Mouse (Mus musculus): ENCODE data around the gene Gpr4. TPM values are rescaled to one million over a fixed set of nuclear protein-coding genes. Genes with fewer than 3 reads are reported as not detected.

Gene Gpr4
- polyA plus RNA-seq, 1 experiment from 2014 or later, result 1.6 TPM

DNA sequence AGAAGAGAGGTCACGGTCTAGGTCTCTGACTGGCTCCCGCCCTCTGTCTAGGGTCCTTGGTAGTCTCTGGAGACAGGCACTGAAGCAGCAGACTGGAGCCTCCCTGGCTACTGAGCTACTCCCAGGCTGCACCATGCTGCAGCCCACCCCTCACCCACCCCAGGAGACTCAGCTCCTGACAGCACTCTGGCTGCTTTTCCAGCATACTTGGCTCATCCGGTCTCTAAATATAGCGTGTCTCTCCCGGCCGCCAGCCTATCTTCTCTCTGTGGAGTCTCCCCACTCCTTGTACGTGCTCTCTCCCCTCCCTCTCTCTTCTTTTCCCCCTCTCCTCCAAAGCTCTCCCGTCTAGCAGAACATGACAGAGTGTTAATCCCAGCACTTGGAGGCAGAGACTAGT lies 42.2 kb upstream of the Gpr4 start:
- 73% methylated on average over 8 of the region's 8 CpGs for WGBS
- H3K4me2 ChIP-seq (ENCODE audit: low read depth, low read length, severe bottlenecking), result no peak overlapping the region

DNA sequence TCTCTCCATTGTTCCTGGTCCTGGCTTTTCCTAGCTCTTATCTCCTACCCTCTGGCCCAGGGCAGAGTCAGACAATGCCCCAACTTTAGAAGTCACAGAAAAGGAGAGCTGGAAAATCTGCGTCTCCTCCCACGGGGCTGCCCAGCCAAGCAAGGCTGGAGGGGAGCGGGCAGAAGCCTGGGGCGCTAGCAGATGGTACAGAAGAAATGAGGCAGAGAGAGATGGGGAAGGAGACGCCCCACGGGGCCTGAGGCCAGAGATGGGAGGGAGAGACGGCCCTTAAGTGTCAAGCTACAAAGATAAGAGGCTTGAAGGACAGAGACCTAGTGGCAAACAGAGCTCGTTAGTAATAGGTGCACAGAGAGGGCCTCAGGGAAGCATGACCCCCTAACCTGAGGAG lies 40.5 kb upstream of the Gpr4 start:
- H3K27me3 ChIP-seq (ENCODE audit: control insufficient read depth, insufficient read depth, low read length), result peaks cover 14% of the 10 kb centered on the region
- no peak for ATAC-seq (replicated peaks; ENCODE audit: low FRiP score)
- H3K9me3 ChIP-seq (ENCODE audit: control insufficient read depth, low read length), result no peaks in the 10 kb centered on the region; the same call in 1 of the 2 replicates
- H3K4me2 ChIP-seq (ENCODE audit: low read depth, low read length, severe bottlenecking), result no peak overlapping the region
- no peak overlapping the region for H3K4me3 ChIP-seq (ENCODE audit: low read depth, low read length)
- no peak for DNase-seq (ENCODE audit: low spot score)
- H3K36me3 ChIP-seq (ENCODE audit: control insufficient read depth, insufficient read depth, low read length), result no peaks in the 10 kb centered on the region
- H3K27ac ChIP-seq (ENCODE audit: low read depth, low read length), result no peak overlapping the region
- no peak overlapping the region for H3K9ac ChIP-seq (ENCODE audit: low read length)
- peaks cover 8% of the 10 kb centered on the region; the same call in 1 of the 2 replicates for H3K4me1 ChIP-seq (replicated peaks; ENCODE audit: control insufficient read depth, insufficient read depth, low read length)
- 57% methylated on average over 8 of the region's 8 CpGs for WGBS

More for the DNA sequence above, 42.2 kb upstream of the Gpr4 start:
- Histone ChIP-seq H3K27ac (ENCODE audit: low read depth, low read length) (no peak overlapping the region), H3K4me3 (ENCODE audit: low read depth, low read length) (no peak overlapping the region), H3K9me3 (ENCODE audit: control insufficient read depth, low read length) (no peaks in the 10 kb centered on the region; the same call in 1 of the 2 replicates), H3K4me1 (replicated peaks; ENCODE audit: control insufficient read depth, insufficient read depth, low read length) (peaks cover 6% of the 10 kb centered on the region; the same call in 1 of the 2 replicates), H3K36me3 (ENCODE audit: control insufficient read depth, insufficient read depth, low read length) (no peaks in the 10 kb centered on the region), H3K9ac (ENCODE audit: low read length) (no peak overlapping the region), H3K27me3 (ENCODE audit: control insufficient read depth, insufficient read depth, low read length) (peaks cover 2% of the 10 kb centered on the region; the same call in 1 of the 2 replicates)
- ATAC-seq (replicated peaks; ENCODE audit: low FRiP score) (no peak), DNase-seq (ENCODE audit: low spot score) (no peak)

DNA sequence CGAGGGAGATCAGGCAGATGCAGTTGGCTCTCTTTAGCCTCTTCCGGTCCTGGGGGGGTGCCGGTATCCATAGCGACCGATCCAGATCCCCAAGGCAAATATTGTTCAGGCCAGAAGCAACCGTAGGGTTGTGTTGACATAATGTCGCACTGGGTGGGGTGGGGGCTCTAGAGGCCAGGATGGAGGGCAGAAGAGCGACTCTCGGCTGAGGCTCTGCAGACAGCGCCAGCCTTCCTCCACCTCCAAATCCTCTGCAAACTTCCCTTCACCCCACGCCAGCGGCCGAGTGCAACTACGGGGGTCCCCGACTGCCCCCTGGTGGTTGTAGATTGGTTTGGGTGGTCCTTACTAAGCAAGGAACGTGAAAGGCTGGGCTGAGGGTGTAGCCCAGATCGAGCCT lies 39.5 kb upstream of the Gpr4 start:
- Histone ChIP-seq H3K27me3 (ENCODE audit: control insufficient read depth, insufficient read depth, low read length) (peaks cover 24% of the 10 kb centered on the region), H3K4me1 (replicated peaks; ENCODE audit: control insufficient read depth, insufficient read depth, low read length) (peaks cover 8% of the 10 kb centered on the region; the same call in 1 of the 2 replicates), H3K9me3 (ENCODE audit: control insufficient read depth, low read length) (no peaks in the 10 kb centered on the region), H3K36me3 (ENCODE audit: control insufficient read depth, insufficient read depth, low read length) (no peaks in the 10 kb centered on the region), H3K4me3 (ENCODE audit: low read depth, low read length) (peak overlapping the region; percentile 20; the same call in 1 of the 2 replicates), H3K9ac (ENCODE audit: low read length) (peak overlapping the region; percentile 47), H3K4me2 (ENCODE audit: low read depth, low read length, severe bottlenecking) (peak overlapping the region; percentile 40), H3K27ac (ENCODE audit: low read depth, low read length) (no peak overlapping the region)
- 3% methylated on average over 17 of the region's 17 CpGs for WGBS
- ATAC-seq (replicated peaks; ENCODE audit: low FRiP score), result peak; percentile 52; the same call in 1 of the 2 replicates
- DNase-seq (ENCODE audit: low spot score), result peak; percentile 94

DNA sequence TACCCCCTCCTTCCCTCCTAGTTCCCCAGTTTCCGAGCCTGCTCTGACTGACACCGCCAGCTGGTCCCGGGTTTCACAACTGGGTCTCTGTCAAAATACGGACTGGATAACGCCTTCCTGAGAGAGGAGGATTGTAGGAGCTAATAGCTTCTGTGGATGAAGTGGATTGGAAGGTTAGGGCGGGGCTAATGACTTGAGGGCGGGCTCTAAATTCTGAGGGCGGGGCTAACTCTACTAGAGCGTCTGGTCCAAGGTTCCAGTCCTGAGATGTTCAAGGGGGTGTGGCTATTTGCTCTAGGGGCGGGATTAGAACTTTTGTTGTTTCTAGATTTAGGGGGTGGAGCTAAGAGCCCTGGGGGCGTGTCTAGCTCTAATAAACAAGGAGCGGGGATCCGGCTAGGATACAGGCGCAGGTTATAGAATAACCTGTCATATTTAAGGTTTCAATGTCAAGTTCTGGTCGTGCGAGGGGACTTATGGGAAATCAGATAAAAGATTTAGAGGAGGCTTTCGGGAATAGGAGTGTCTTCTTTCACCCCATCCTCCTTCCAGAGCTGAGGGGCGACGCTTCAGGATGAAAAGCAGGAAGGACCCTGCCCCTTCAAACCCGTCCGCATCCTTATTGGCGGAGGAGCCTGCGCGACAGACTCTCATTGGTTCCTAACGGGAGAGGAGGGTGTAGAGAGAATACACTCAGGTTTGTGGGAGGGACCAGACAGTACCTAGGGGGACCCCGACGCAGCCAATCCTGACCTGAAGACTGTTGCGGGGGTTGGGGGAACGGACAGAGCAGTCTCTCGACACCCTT lies 36.4 kb upstream of the Gpr4 start, which contains the start of gene Eml2:
Gene Eml2, plus strand, starts transcription at position 714 of the 808 bp plus-strand sequence.
- Histone ChIP-seq H3K27ac (ENCODE audit: low read depth, low read length) (no peak within 1 kb of the TSS), H3K9me3 (ENCODE audit: control insufficient read depth, low read length) (no peaks in the 10 kb centered on the region), H3K4me1 (replicated peaks; ENCODE audit: control insufficient read depth, insufficient read depth, low read length) (peaks cover 12% of the 10 kb centered on the region; the same call in 1 of the 2 replicates), H3K9ac (ENCODE audit: low read length) (peak within 1 kb of the TSS; percentile 50), H3K27me3 (ENCODE audit: control insufficient read depth, insufficient read depth, low read length) (peaks cover 48% of the 10 kb centered on the region), H3K4me2 (ENCODE audit: low read depth, low read length, severe bottlenecking) (peak within 1 kb of the TSS; percentile 63), H3K4me3 (ENCODE audit: low read depth, low read length) (peak within 1 kb of the TSS; percentile 40), H3K36me3 (ENCODE audit: control insufficient read depth, insufficient read depth, low read length) (no peaks in the 10 kb centered on the region)
- DNase-seq (ENCODE audit: low spot score) (peak; percentile 72), ATAC-seq (replicated peaks; ENCODE audit: low FRiP score) (peak; percentile 78)
- WGBS, result under 1% methylated on average over 30 of the region's 30 CpGs

GRCm38 (mm10) chr7:19176516-19176947 lies 35.8 kb upstream of the Gpr4 start:
- ATAC-seq (replicated peaks; ENCODE audit: low FRiP score) (peak; percentile 17; the same call in 1 of the 2 replicates), DNase-seq (ENCODE audit: low spot score) (peak; percentile 74)
- H3K9ac ChIP-seq (ENCODE audit: low read length), result peak overlapping the region; percentile 50
- peaks cover 14% of the 10 kb centered on the region for H3K4me1 ChIP-seq (replicated peaks; ENCODE audit: control insufficient read depth, insufficient read depth, low read length)
- 2% methylated on average over 17 of the region's 21 CpGs for WGBS
- H3K27me3 ChIP-seq (ENCODE audit: control insufficient read depth, insufficient read depth, low read length), result peaks cover 48% of the 10 kb centered on the region
- no peaks in the 10 kb centered on the region for H3K36me3 ChIP-seq (ENCODE audit: control insufficient read depth, insufficient read depth, low read length)
- H3K4me3 ChIP-seq (ENCODE audit: low read depth, low read length), result peak overlapping the region; percentile 40
- H3K4me2 ChIP-seq (ENCODE audit: low read depth, low read length, severe bottlenecking), result peak overlapping the region; percentile 63
- H3K9me3 ChIP-seq (ENCODE audit: control insufficient read depth, low read length), result no peaks in the 10 kb centered on the region
- H3K27ac ChIP-seq (ENCODE audit: low read depth, low read length), result no peak overlapping the region

DNA sequence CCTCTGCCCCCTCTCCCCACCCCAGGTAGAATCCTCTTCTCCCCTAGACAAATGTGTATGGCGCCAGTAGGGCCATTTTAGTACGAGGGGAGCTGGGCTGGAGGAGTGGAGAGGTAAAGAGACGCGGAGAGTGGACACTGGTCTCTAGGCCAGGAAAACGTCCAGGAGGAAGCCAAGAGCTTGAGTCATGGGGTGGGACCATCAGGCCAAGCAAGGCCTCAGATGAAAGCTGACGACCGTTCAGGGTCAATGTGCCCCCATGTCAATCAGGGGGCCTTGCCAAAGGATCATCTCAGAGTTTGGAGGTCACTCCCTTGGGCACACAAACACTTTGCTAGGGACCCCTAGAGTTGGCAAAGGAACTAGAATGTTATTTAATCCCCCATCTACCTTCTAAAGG lies 35.1 kb upstream of the Gpr4 start:
- ATAC-seq (replicated peaks; ENCODE audit: low FRiP score) (no peak), DNase-seq (ENCODE audit: low spot score) (no peak)
- 60% methylated on average over 7 of the region's 7 CpGs for WGBS
- Histone ChIP-seq H3K4me3 (ENCODE audit: low read depth, low read length) (no peak overlapping the region), H3K36me3 (ENCODE audit: control insufficient read depth, insufficient read depth, low read length) (no peaks in the 10 kb centered on the region), H3K4me2 (ENCODE audit: low read depth, low read length, severe bottlenecking) (no peak overlapping the region; the same call in 1 of the 2 replicates), H3K4me1 (replicated peaks; ENCODE audit: control insufficient read depth, insufficient read depth, low read length) (peaks cover 15% of the 10 kb centered on the region), H3K27ac (ENCODE audit: low read depth, low read length) (no peak overlapping the region), H3K9me3 (ENCODE audit: control insufficient read depth, low read length) (no peaks in the 10 kb centered on the region), H3K27me3 (ENCODE audit: control insufficient read depth, insufficient read depth, low read length) (peaks cover 48% of the 10 kb centered on the region), H3K9ac (ENCODE audit: low read length) (no peak overlapping the region)

GRCm38 (mm10) chr7:19178035-19178434 lies 34.3 kb upstream of the Gpr4 start:
- Histone ChIP-seq H3K27me3 (ENCODE audit: control insufficient read depth, insufficient read depth, low read length) (peaks cover 48% of the 10 kb centered on the region), H3K27ac (ENCODE audit: low read depth, low read length) (no peak overlapping the region), H3K9me3 (ENCODE audit: control insufficient read depth, low read length) (no peaks in the 10 kb centered on the region), H3K36me3 (ENCODE audit: control insufficient read depth, insufficient read depth, low read length) (no peaks in the 10 kb centered on the region), H3K4me2 (ENCODE audit: low read depth, low read length, severe bottlenecking) (peak overlapping the region; percentile 6; the same call in 1 of the 2 replicates), H3K4me3 (ENCODE audit: low read depth, low read length) (no peak overlapping the region), H3K9ac (ENCODE audit: low read length) (no peak overlapping the region), H3K4me1 (replicated peaks; ENCODE audit: control insufficient read depth, insufficient read depth, low read length) (peaks cover 9% of the 10 kb centered on the region)
- DNase-seq (ENCODE audit: low spot score), result peak; percentile 63
- no peak for ATAC-seq (replicated peaks; ENCODE audit: low FRiP score)
- 7% methylated on average over 18 of the region's 18 CpGs for WGBS

DNA sequence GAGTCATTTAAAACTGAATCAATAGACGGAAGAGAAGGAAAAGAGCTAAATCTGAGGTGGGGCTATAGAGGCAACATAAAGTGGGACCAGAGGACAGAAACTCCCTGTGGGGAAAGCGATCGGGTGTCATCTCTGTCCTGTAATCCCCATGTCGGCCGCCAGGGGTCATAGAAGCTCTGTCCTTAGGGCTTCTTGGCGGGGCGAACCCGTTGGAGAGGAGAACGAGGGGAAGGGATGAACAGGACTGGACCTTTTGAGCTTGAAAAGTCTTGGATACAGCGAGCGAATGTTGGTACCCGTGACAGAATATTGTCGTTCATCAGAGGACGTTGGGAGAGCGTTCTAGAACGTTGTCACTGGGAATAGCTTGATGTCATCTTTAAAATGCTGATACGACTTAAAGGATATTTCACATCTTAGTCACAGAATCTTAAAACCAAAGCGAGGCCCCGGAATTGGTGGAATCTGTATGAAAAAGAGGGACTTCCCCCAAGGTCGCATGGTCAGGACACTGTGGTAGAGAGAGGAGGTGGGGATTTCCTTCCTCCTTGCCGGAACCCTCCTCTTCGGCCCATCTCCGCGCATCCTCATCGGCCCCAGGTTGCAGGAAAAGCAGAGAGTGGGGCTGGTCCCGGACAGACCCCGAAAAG lies 33.8 kb upstream of the Gpr4 start:
- Histone ChIP-seq H3K4me1 (replicated peaks; ENCODE audit: control insufficient read depth, insufficient read depth, low read length) (peaks cover 8% of the 10 kb centered on the region), H3K9me3 (ENCODE audit: control insufficient read depth, low read length) (no peaks in the 10 kb centered on the region), H3K27ac (ENCODE audit: low read depth, low read length) (no peak overlapping the region), H3K36me3 (ENCODE audit: control insufficient read depth, insufficient read depth, low read length) (no peaks in the 10 kb centered on the region), H3K27me3 (ENCODE audit: control insufficient read depth, insufficient read depth, low read length) (peaks cover 48% of the 10 kb centered on the region), H3K4me2 (ENCODE audit: low read depth, low read length, severe bottlenecking) (peak overlapping the region; percentile 50), H3K9ac (ENCODE audit: low read length) (no peak overlapping the region), H3K4me3 (ENCODE audit: low read depth, low read length) (peak overlapping the region; percentile 19)
- peak; percentile 87 for DNase-seq (ENCODE audit: low spot score)
- ATAC-seq (replicated peaks; ENCODE audit: low FRiP score), result 0 out of 2 replicates have a peak, but pooled peaks have one; percentile 2
- 7% methylated on average over 27 of the region's 27 CpGs for WGBS
